Mouse (Mus musculus): ENCODE data around the gene Irf2bp2.

Irf2bp2 gene

DNA sequence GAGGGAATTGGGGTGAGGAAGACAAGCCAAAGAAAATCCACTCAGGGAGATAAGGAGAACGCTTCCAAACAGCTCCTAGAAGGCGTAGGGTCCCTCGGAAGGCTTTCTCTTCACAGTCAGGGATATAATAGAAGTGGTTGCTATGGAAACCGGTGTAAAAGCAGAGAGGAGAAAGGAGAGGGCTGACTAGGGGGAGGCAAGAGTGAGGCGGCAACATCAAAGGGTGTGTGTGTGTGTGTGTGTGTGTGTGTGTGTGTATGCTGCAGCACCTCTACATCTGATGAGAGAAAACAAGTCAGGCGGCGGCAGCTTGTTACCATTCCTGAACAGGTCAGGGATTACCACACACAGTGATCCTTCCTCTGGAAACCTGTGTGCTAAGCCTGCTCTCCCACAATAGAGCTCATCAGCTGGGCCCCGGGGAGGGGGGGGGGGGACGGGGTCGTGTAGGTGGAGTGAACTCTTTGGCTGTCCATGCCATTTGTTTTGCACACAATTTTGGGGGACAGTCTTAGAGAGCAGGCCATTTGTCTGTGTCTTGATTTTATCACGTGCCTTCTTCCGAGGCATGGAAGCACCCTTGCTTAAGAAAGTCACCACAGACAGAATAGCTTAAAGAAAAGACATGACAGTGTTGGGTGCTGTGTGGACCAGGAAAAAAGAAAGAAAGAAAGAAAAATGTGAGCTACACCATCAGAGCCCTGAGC, 55.0 kb downstream of the Irf2bp2 start:
- DNase-seq (ENCODE audit: extremely low read depth, low read depth), result no peak
